Mouse (Mus musculus) embryo, embryonic 10.5 days (tissue): Measurements from ENCODE around the gene Hsf3.
"Not testable (repeated sequence)": the region's sequence is repeated elsewhere in the genome, so short reads cannot be mapped to it uniquely, and the experiment has no call there.

Experiments used
- DNase-seq: peaks from one replicate; pipeline ENCODE4 v3.0.0-alpha.2; 2015; ENCODE audit warnings: low spot score

Gene Hsf3

GRCm38 (mm10) chrX:96456201-96456963 lies at the start of gene Hsf3:
Hsf3 (minus strand) TSS chrX:96456294.
- peak; percentile 69 for DNase-seq

DNA sequence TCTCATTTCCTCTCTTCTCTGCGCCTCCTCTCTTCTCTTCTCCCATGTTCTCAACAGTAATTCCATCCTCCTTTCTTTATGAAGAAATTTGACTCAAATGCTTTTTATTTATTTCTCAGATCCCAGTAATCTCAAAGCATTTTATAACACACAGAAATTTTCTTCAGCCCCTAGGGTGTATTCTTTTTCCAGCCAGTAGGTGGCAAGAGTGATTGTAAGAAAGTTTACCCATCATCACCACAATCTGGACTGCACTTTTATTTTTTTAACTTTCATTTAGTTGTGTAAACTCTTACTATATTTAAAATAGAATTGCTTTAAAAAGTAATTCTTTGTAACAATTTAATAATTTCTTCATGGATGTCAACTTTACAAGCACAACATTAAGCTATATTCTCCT lies 45.5 kb upstream of the Hsf3 start:
- peak; percentile 1 for DNase-seq

DNA sequence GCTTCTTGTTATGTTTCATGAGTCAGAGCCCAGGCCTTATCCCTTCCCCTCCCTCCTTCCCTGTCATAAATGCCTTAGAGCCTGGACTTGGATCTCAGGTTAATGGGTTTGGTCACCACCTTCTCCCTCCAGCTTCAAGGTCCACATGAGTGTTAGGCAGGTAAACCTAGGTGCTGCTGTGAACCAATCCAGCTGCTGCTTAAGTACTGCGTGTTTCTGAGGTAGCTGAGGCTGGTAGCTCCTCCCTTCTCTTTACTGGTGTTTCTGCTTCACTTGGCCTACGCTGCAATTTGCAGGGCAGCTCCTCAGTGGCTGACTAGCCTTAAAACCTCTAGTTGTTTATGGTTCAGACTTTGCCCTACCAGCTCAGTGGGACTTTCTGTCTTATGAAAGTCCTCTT lies 945 bp downstream of the Hsf3 start, which contains the start of gene Heph:
Gene Heph, plus strand, starts transcription at position 211 of the 400 bp plus-strand sequence.
- DNase-seq = no peak

DNA sequence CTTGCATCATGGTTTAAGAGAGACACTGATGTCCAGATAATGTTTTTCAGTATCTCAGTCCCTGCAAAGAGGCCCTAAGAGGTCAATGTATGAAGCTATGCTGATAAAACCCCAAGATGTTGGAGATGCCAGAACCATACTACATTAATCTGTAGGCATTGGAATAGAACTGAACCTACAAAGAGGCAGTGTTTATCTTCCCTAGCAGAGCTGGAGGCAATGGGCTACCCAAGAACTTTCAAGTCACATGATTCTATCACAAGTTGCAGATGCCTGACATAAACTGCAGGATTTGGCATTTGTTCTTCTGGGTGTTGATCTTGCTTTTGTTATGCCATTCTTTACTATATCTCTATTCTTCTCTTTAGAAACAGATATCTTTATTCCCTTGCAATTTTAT lies 36.7 kb downstream of the Hsf3 start:
- DNase-seq = no peak

- no peak for DNase-seq
Observed at GRCm38 (mm10) chrX:96417733-96418132, 38.4 kb downstream of the Hsf3 start.

DNA sequence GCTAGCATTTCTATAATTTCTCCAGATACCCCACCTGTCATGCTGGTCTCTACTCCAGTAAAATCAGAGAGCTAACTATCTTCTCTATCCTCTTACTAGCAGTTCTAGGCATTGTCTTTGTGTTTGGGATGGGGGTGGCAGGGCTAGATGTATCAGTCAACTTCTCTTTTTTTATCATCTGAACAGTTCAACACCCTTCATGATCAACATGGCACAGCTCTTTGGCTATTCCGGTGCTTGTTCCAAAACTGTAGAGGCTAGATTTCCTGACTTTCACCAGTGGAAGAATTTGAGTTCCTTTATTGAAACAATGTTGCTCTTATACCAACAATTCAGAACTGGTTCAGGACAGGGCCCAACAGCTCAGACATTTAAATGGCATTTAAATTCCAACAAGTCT lies 39.1 kb downstream of the Hsf3 start:
- DNase-seq = no peak

DNA sequence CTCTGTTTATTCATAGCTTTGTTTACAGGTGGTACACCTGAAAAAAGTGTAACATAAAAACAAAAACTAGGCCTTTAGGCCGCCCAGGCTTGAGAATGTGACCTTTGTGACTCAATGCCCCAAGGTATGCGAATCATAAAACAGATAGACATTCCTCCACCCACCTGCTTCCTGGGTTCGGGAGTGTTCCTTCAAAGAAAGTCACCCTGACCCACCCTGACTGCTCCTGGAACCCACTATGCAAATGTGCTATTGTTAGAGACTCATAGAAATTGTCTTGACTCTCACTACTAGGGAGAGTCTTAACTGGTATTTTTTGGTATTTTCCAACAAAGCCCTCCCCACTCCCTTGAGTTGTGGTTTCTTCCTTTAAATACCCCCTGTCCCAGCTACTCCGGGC lies 40.7 kb downstream of the Hsf3 start:
- not testable (repeated sequence) for DNase-seq

GRCm38 (mm10) chrX:96339108-96339507 lies 117.0 kb downstream of the Hsf3 start:
- no peak for DNase-seq

GRCm38 (mm10) chrX:96329764-96330163 lies 126.3 kb downstream of the Hsf3 start:
- peak; percentile 10 for DNase-seq

- DNase-seq = no peak
Observed at GRCm38 (mm10) chrX:96293338-96293737, 162.8 kb downstream of the Hsf3 start, which contains the start of gene Vsig4. Vsig4 (minus strand) TSS chrX:96293438.

DNA sequence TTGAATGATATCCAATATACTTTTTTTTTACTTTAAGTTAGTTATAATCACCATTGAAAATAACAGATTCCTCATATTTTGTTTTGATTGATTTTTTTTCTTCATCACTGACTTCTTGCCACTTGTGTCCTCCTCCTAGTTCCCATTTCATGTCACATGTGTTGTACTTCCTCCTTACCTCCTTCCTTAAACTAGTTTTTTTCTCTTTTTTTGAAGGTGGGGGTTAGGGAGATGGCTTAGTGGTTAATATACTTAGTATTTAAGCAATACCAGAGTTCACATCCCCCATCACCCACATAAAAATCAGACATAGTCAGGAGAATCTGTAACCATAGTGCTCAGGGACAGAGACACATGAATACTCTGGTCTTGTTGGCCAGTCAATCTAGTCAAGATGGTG lies 199.6 kb downstream of the Hsf3 start:
- DNase-seq = no peak
